Mouse (Mus musculus): ENCODE measurements at regions not wholly inside any gene's neighbourhood (a gene's known extent, or its start where the extent isn't known, plus 50 kb on each side); places are given as distances from the start of the nearest gene placed in this dataset.

GRCm38 (mm10) chr17:45966736-45967135, 65.4 kb downstream of the Vegfa start:
- no peak for DNase-seq

GRCm38 (mm10) chr17:45964031-45964430, 68.1 kb downstream of the Vegfa start:
- DNase-seq = no peak

GRCm38 (mm10) chr17:45963332-45963731, 68.8 kb downstream of the Vegfa start:
- no peak for DNase-seq

GRCm38 (mm10) chr17:45961626-45962319, 70.4 kb downstream of the Vegfa start:
- no peak for DNase-seq

- no peak for DNase-seq
Measured at GRCm38 (mm10) chr17:45958094-45958881, 73.9 kb downstream of the Vegfa start.

- DNase-seq = no peak
Measured at GRCm38 (mm10) chr17:45955481-45955880, 76.7 kb downstream of the Vegfa start.

GRCm38 (mm10) chr17:45954824-45955223, 77.3 kb downstream of the Vegfa start:
- DNase-seq = no peak

GRCm38 (mm10) chr17:45953523-45953922, 78.6 kb downstream of the Vegfa start:
- no peak for DNase-seq

GRCm38 (mm10) chr17:45950533-45951164, 81.5 kb downstream of the Vegfa start:
- no peak for DNase-seq

- DNase-seq = no peak
Measured at GRCm38 (mm10) chr17:45949141-45949540, 83.0 kb downstream of the Vegfa start.

GRCm38 (mm10) chr17:45948314-45948935, 83.7 kb downstream of the Vegfa start:
- no peak for DNase-seq

GRCm38 (mm10) chr17:45945005-45945404, 87.2 kb downstream of the Vegfa start:
- no peak for DNase-seq

- DNase-seq = no peak
Measured at GRCm38 (mm10) chr17:45943244-45943643, 88.9 kb downstream of the Vegfa start.

GRCm38 (mm10) chr17:45941890-45942375, 90.2 kb downstream of the Vegfa start:
- no peak for DNase-seq

GRCm38 (mm10) chr17:45940121-45940813, 91.9 kb downstream of the Vegfa start:
- DNase-seq = no peak

- no peak for DNase-seq
Measured at GRCm38 (mm10) chr17:45938284-45938683, 93.9 kb downstream of the Vegfa start.

GRCm38 (mm10) chr17:45936577-45936976, 95.6 kb downstream of the Vegfa start:
- DNase-seq = no peak

GRCm38 (mm10) chr17:45935291-45935690, 96.9 kb downstream of the Vegfa start:
- no peak for DNase-seq

- DNase-seq = no peak
Measured at GRCm38 (mm10) chr17:45934002-45934401, 98.2 kb downstream of the Vegfa start.

- no peak for DNase-seq
Measured at GRCm38 (mm10) chr17:45933034-45933433, 99.1 kb downstream of the Vegfa start.

- DNase-seq = no peak
Measured at GRCm38 (mm10) chr17:45932611-45933010, 99.6 kb downstream of the Vegfa start.

- no peak for DNase-seq
Measured at GRCm38 (mm10) chr17:45929591-45929990, 102.6 kb downstream of the Vegfa start.

All from right cerebral cortex, postnatal 25 days (tissue).